Mouse (Mus musculus) heart, postnatal 10 days (tissue): ENCODE measurements around the gene Trmt1l. TPM values are rescaled to one million over a fixed set of nuclear protein-coding genes. Genes with fewer than 3 reads are reported as not detected.
"Not testable (repeated sequence)": the region's sequence is repeated elsewhere in the genome, so short reads cannot be mapped to it uniquely, and the experiment has no call there.

Experiments
- DNase-seq, 2 experiments: peaks; one replicate each; pipeline ENCODE4 v3.0.0; 2021
- intact Hi-C: fragments of 180-260 bp; cut with DNase I; formaldehyde crosslinking; loops from one replicate; pipeline ENCODE4 v1.15.1; 2025
- total RNA-seq, 2 experiments: library from RNA; stranded (reverse); gene quantifications; 2 replicates each; pipeline ENCODE4 v1.2.3; 2021

Trmt1l gene
- 10 to 100 TPM; 12.8 to 19.3 TPM for total RNA-seq

DNA sequence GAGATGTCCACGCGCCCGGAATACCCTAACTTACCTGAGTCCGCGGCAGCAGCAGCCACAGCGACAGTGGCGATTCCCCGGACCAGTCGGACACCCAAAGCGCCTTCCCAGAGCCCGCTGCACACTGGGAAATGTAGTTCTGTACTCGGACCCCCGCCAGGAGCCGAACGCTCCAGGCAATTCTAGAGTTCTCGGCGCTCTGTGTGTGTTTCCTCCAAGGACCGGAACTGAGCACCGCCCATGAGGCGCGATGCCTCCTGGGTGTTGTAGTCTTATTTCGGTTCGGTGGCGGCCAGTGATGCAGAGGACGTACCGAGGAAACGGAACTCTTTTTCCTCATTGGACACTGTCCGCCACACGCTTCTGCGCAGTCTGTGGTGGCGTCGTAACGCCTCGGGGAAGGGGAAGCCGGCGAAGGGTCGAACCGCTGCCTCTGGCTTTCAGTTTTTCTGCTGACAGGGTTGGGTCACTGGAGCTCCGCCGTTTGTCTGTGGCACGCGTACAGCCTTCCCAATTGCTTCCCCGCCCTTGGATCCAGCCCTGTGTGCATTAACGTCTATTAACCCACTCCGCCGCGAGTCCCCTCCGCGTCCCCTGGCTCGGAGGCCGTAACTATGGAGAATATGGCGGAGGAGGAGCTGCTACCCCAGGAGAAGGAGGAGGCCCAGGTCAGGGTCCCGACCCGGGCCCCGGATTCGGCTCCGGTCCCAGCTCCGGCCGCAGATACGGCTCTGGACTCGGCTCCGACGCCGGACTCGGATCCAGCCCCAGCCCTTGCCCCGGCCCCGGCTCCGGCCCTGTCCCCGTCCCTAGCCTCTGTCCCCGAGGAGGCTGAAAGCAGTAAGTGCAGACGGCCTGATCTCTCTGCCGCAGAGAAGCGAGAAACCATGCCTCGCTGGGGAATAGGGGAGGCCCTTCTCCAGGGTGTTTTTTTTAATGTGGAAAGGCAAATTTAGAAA is at the start of gene Trmt1l, which contains the start of gene Swt1:
Gene Trmt1l (plus strand): TSS at position 280 of the 959 bp plus-strand sequence.
Gene Swt1 (minus strand): TSS at position 193 of the 959 bp plus-strand sequence.
- intact Hi-C loops = no loop called here
- peak; percentile 99 for DNase-seq

DNA sequence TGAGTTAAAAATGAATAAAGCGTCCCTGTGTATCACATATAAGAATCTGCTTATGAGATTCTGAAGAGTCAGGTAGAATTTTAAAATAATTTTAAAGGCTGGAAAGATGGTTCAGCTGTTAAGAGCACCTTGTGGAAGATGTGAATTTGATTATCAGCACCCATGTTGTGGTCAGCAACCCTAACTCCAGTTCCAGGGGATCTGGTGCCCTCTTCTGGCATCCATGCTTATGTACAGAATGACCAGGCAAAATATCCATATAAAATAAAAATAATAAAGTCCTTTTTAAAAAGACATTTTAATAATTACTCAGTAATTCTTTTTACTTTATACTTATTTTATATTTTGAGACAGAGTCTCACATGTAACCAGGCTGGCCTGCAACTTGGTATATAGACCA is 38.3 kb upstream of the Trmt1l start:
- intact Hi-C loops = loop anchor here (2.0 kb wide), 1 partner anchor 355 kb away; no protein-coding TSS in a partner anchor

DNA sequence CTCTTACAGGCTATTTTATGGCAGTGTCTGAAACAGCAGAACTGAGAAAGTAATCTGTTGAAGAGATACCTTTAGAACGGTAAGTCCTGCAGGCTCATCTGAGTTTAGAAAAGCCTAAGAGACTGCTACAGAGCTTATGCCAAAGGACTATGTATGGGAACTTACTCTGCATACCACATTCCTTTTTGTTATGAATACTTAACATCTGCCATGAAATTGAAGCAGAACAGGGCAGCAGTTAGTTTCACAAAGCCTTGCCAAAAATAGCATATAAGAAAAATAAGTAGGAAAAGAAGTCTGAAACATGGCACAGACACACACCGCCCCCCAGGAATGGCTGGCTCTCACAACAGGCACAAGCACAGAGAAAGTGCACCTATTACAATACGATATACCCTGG is 18.5 kb upstream of the Trmt1l start:
- no peak for DNase-seq
- intact Hi-C loops = no loop called here

More for the DNA sequence above, 38.3 kb upstream of the Trmt1l start:
- peak in 1 of 2 experiments; percentile 40 for DNase-seq

- intact Hi-C loops = no loop called here
- no peak for DNase-seq
Measured at GRCm38 (mm10) chr1:151422178-151422577, 6.2 kb upstream of the Trmt1l start.

GRCm38 (mm10) chr1:151426947-151427600 is 1.3 kb upstream of the Trmt1l start:
- DNase-seq = peak in 1 of 2 experiments; percentile 6
- intact Hi-C loops = no loop called here

DNA sequence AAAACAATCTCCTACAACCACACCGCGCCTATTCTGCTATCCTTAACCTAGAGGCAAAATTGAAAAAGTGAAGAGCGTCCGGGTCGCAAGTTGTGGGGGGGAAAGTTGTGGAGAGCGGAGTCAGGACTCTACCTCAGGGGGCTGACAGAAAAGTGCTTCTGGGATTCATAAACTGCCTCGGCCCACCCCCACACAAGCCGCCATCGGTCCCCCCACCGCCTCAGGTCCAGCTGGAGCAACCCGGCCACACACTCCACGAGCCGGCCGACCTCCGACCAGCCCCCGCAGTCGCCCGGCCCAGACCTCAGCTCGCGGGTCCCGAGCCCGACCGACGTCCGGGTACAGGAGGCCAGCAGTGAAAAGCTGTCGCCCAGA is 467 bp upstream of the Trmt1l start:
- no peak for DNase-seq
- intact Hi-C loops = no loop called here

DNA sequence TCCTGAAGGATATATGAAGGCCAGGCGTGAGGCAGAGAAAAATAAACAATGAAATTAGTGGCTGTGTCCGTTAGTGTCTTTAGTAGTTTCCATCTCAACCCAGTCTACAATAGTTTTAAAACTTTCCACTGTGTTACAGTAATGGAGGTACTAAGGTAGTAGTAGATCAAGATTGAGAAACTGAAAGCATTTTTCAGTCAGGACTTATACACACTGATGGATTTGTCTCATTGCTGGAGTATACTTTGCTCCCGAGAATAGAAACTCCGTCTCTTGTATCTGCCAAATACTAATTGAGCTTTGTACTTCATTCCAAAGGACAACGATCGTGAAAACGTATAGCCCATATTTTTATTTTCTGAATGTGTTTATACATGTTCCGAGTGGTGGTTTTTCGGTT is 974 bp downstream of the Trmt1l start:
- intact Hi-C loops = no loop called here
- no peak for DNase-seq

- intact Hi-C loops = no loop called here
- DNase-seq = no peak
Measured at GRCm38 (mm10) chr1:151435431-151435830, 7.1 kb downstream of the Trmt1l start.

DNA sequence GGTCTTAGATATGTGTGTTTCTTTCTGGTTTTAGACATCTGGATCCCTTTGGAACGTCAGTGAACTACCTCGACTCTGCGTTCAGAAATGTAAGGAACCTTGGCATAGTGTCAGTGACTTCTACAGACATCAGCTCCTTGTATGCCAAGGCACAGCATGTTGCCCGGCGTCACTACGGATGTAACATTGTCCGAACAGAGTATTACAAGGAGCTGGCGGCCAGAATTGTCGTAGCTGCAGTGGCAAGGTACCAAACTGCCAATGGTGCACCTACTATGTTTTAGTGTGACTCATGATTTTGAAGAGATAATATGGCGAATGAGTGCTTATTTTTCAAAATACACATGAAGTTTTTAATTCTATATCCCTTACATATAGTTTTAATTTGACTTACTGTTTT is 21.5 kb downstream of the Trmt1l start:
- intact Hi-C loops = no loop called here

GRCm38 (mm10) chr1:151450851-151451250 is 22.5 kb downstream of the Trmt1l start:
- intact Hi-C loops = no loop called here
- no peak for DNase-seq

More for the DNA sequence above, 21.5 kb downstream of the Trmt1l start:
- DNase-seq = no peak

- intact Hi-C loops = no loop called here
- no peak for DNase-seq
Measured at GRCm38 (mm10) chr1:151451946-151452345, 23.6 kb downstream of the Trmt1l start.

DNA sequence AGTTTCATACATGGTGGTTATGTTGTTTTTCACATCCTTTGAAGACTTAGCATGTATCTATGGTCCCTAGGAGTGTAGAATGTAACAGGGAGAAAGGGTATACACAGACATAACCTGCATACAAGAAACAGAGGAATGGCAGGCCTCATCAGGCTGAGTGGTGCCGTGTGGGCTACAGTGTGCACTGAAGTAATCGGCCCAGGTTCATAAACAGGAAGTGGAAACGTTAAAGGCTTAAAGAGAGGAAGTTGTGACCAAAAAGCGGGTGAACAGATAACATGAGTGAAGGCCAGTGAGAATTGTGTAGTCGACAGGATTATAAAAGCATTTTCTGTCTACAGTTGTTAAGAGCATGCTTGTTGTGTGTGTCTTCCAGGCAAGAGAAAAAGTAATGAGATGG is 28.7 kb downstream of the Trmt1l start:
- intact Hi-C loops = no loop called here

GRCm38 (mm10) chr1:151461265-151461664 is 32.9 kb downstream of the Trmt1l start:
- DNase-seq = peak in 1 of 2 experiments; percentile 16
- intact Hi-C loops = no loop called here

More for the DNA sequence above, 28.7 kb downstream of the Trmt1l start:
- DNase-seq = no peak

DNA sequence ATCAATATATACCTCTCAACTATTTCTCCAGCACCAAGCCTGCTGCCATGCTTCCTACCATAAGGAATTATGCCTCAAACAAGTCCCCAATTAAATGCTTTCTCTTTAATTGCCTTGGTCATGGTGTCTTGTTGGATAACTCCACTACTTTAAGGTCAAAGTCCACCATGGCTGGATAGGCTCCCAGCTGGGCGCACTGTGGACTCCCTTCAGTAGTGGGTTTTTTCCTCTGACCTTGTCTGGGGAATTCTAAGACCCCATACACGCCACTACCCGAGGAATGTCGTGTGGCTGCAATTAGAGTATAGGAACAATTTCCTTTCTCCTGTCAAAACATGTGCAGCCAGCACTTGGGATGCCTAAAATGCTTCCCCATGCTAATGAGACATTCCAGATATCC is 36.6 kb downstream of the Trmt1l start:
- no peak for DNase-seq
- intact Hi-C loops = no loop called here

- intact Hi-C loops = no loop called here
- no peak for DNase-seq
Measured at GRCm38 (mm10) chr1:151466571-151466970, 38.2 kb downstream of the Trmt1l start.

- intact Hi-C loops = no loop called here
- DNase-seq = no peak
Measured at GRCm38 (mm10) chr1:151471429-151471828, 43.1 kb downstream of the Trmt1l start.

DNA sequence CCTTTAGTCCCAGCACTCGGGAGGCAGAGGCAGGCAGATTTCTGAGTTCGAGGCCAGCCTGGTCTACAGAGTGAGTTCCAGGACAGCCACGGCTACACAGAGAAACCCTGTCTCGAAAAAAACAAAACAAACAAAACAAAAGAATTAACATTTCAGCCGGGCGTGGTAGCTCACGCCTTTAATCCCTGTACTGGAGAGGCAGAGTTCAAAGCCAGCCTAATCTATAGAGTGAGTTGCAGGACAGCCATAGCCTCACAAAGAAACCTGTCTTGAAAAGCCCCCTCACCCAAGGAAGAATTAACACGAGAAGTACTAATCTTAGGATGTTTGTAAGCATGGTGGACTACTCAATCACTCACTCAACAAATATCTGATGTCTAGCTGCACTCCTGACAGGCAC is 44.0 kb downstream of the Trmt1l start:
- DNase-seq, intact Hi-C loops: not testable (repeated sequence)

DNA sequence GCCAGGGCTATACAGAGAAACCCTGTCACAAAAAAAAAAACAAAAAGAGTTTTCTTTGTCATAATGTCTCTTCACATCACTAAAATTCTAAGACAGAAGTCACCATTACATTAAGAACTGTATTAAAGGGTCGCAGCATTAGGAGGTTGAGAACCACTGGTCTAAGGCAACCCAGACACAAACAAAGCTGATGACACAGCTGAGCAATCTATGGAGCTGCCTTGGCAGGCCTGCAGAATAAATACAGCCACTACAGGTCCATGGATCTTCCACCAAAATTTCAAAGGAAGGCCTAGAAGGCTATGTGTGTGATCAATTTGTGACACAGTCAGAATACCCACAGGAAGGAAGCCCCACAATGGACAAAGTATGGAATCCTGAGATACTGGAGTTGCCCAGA is 54.2 kb downstream of the Trmt1l start:
- intact Hi-C loops = no loop called here
- no peak for DNase-seq

DNA sequence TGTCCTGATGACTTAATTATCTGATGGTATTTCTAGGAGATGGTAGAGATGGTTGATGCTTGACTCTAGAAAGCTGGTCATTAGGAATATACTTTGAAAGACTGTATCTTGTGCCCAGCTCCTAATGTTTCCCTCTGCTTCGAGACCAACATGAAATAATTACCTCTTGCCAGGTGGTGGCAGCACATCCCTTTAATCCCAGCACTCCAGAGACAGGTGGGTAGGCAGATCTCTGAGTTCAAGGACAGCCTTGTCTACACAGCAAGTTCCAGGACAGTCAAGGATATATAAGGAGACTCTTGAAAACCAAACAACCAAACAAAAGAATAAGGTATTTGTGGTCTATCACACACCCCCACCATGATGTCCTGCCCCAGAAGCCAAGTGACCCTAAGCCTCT is 55.2 kb downstream of the Trmt1l start:
- intact Hi-C loops = no loop called here
- DNase-seq = no peak

GRCm38 (mm10) chr1:151484754-151485153 is 56.4 kb downstream of the Trmt1l start:
- no peak for DNase-seq
- intact Hi-C loops = no loop called here

DNA sequence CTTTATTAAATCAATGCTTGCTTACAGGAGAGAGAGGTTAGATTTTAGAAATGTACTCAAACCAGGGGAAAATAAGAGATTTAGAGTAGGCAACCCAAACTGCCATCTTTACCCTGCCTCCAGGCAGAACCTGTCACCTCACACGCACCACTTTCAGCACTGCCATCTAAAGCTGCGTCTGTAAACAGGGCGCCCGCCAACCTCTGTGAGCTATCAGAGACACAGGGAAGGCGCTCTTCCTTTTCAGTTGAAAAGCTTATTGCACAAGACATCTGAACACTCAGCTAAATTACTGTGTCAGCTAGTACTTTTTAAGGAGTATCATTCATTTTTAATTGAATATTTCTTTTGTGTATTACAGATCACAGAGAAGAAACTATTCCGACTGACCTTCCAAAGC is 61.5 kb downstream of the Trmt1l start:
- DNase-seq = no peak
- intact Hi-C loops = loop anchor here (5.0 kb wide), 1 partner anchor 217 kb away; no protein-coding TSS in a partner anchor
